Mouse (Mus musculus) liver, embryonic 15.5 days (tissue): ENCODE results near the gene Pik3cd. TPM values are rescaled to one million over a fixed set of nuclear protein-coding genes. Genes with fewer than 3 reads are reported as not detected.
"Not testable (repeated sequence)": the region's sequence is repeated elsewhere in the genome, so short reads cannot be mapped to it uniquely, and the experiment has no call there.

ENCODE experiments used
- ATAC-seq: fragments of 200-750 bp; cut with Nextera tagmentation; 2 replicates; pipeline ENCODE4 v1.8.0; 2017; ENCODE audit warnings: moderate number of reproducible peaks, mild to moderate bottlenecking, moderate library complexity; ENCODE audit not compliant: insufficient read depth
- H3K27ac ChIP-seq: fragments of 300-500 bp; sonication (generic); replicated peaks from 2 replicates; pipeline ENCODE4 v1.5.1; 2015; ENCODE audit warnings: mild to moderate bottlenecking, inconsistent platforms
- H3K27me3 ChIP-seq: fragments of 300-500 bp; sonication (generic); 2 replicates; pipeline ENCODE4 v1.6.1; 2015; ENCODE audit warnings: mild to moderate bottlenecking, inconsistent platforms
- H3K36me3 ChIP-seq: fragments of 300-500 bp; sonication (generic); replicated peaks from 2 replicates; pipeline ENCODE4 v1.6.1; 2015; ENCODE audit warnings: moderate library complexity, mild to moderate bottlenecking, inconsistent platforms
- H3K4me1 ChIP-seq: fragments of 300-500 bp; sonication (generic); replicated peaks from 2 replicates; pipeline ENCODE4 v1.6.1; 2015; ENCODE audit warnings: inconsistent platforms
- H3K4me2 ChIP-seq: fragments of 300-500 bp; sonication (generic); 2 replicates; pipeline ENCODE4 v1.6.1; 2015; ENCODE audit warnings: moderate library complexity, mild to moderate bottlenecking, inconsistent platforms
- H3K4me3 ChIP-seq: fragments of 300-500 bp; sonication (generic); replicated peaks from 2 replicates; pipeline ENCODE4 v1.5.1; 2015; ENCODE audit warnings: mild to moderate bottlenecking, inconsistent platforms
- H3K9ac ChIP-seq: fragments of 300-500 bp; sonication (generic); 2 replicates; pipeline ENCODE4 v1.6.1; 2015; ENCODE audit warnings: moderate library complexity, mild to moderate bottlenecking, inconsistent platforms
- H3K9me3 ChIP-seq: fragments of 300-500 bp; sonication (generic); replicated peaks from 2 replicates; pipeline ENCODE4 v1.6.1; 2016; ENCODE audit warnings: inconsistent platforms
- WGBS: fragments of 180-500 bp; shearing (Covaris S2); methylation state at CpG from one replicate; pipeline ENCODE4 v1.1.7; 2015; ENCODE audit warnings: mixed read lengths; ENCODE audit not compliant: insufficient replicate concordance; 5-methylcytosine and 5-hydroxymethylcytosine counted together
- polyA plus RNA-seq: library from polyadenylated mRNA; unstranded; fragments of >200 nt; fragmentation: Nextera tagmentation; extraction: Ambion mirVana; gene quantifications from 2 replicates; pipeline ENCODE4 v1.2.1, GENCODE M21; 2015

The Pik3cd gene
- polyA plus RNA-seq, result 7.2 and 7.3 TPM in 2 replicates

DNA sequence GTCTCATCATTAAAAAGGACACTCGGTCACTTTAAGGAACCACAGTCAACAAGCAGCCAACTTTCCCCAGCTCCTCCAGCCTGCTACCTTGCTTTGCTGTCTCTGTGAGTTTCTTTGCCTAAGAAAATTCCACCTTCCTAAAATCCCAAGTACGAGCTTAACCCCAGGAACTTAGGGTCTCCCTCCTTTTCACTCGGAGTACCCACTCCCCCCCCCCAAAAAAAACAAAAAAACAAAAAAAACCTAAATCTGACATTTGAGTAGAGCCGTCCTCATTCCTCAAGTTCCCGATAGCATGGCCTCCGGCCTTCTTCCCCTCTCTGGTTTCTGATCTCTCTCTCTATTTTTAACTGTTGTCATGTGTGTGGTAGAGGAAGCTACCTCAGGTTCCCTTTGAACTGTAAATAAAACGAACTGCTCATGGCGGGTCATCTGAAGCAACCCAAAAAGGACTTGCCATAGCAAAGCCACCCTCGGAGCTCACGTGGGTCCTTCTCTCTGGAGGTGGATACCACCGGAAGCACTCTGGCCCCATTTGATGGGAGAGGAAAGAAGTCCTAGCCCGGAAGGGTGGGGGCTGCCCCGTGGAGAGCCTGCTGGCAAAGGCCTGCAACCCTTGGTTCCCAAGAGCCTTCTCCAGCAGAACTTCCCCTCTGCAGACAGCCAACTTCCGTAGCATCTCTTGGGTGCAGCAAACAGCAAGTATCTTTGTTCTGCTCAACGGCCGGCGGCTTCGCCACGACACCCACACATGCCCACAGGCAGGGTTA is at the start of gene Pik3cd:
Gene Pik3cd (minus strand): TSS at position 362 of the 770 bp plus-strand sequence.
- H3K9me3 ChIP-seq, result no peaks in the 10 kb centered on the region
- peak within 1 kb of the TSS; percentile 2; the same call in 1 of the 2 replicates for H3K4me3 ChIP-seq
- H3K36me3 ChIP-seq, result no peaks in the 10 kb centered on the region
- 21% methylated on average over 19 of the region's 19 CpGs for WGBS
- H3K4me2 ChIP-seq, result peak within 1 kb of the TSS; percentile 11
- H3K4me1 ChIP-seq, result peaks cover 34% of the 10 kb centered on the region
- peak within 1 kb of the TSS; percentile 48 for H3K27ac ChIP-seq
- H3K9ac ChIP-seq, result no peak within 1 kb of the TSS
- peaks cover 4% of the 10 kb centered on the region; the same call in 1 of the 2 replicates for H3K27me3 ChIP-seq
- peak; percentile 14; the same call in 1 of the 2 replicates for ATAC-seq

DNA sequence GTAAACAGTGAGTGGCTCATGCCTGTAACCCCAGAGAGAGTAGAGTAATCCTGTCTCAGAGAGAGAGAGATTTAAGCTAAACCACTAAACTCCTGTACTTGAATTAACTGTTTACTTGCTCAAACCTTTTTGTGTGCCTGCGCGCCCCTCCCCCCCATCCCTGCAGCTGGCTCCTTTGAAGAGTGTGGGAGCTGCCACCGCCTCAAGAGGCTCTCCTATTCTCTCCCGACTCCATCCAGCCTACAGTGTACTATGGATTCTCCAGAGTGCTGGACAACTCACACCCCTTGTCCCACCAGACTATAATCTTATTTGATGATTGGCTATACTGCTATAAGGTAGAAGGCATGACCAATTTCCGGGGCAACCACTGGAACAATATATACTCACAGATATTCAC is 48.3 kb upstream of the Pik3cd start:
- ATAC-seq, result no peak
- H3K36me3 ChIP-seq, result 0 out of 2 replicates have a peak, but pooled peaks cover 8% of the 10 kb centered on the region
- H3K27ac ChIP-seq, result no peak overlapping the region
- no peak overlapping the region for H3K9ac ChIP-seq
- no peak overlapping the region for H3K4me2 ChIP-seq
- WGBS, result 75% methylated on average over 5 of the region's 5 CpGs
- no peaks in the 10 kb centered on the region for H3K27me3 ChIP-seq
- 0 out of 2 replicates have a peak, but pooled peaks cover 4% of the 10 kb centered on the region for H3K4me1 ChIP-seq
- no peaks in the 10 kb centered on the region for H3K9me3 ChIP-seq
- no peak overlapping the region for H3K4me3 ChIP-seq

DNA sequence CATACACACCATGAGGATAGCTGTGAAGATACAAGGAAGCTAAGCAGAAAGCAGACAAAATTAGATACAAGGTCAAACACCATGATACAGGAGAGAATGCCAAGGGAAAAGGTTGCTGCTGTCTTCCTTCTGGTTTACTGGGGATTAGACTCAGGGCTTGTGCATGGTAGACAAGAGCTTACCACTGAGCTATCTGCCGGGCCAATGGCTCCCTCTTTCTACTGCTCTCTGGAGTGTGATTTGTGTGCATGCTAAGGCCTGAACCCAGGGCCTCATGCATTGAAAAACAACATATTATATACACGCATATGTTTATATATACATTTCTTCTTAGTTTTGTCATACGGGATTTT is 47.3 kb upstream of the Pik3cd start:
- H3K36me3 ChIP-seq, H3K4me1 ChIP-seq, ATAC-seq, H3K27me3 ChIP-seq, H3K27ac ChIP-seq, H3K4me2 ChIP-seq, H3K9ac ChIP-seq, H3K9me3 ChIP-seq, H3K4me3 ChIP-seq: not testable (repeated sequence)
- 72% methylated on average over 3 of the region's 3 CpGs for WGBS

DNA sequence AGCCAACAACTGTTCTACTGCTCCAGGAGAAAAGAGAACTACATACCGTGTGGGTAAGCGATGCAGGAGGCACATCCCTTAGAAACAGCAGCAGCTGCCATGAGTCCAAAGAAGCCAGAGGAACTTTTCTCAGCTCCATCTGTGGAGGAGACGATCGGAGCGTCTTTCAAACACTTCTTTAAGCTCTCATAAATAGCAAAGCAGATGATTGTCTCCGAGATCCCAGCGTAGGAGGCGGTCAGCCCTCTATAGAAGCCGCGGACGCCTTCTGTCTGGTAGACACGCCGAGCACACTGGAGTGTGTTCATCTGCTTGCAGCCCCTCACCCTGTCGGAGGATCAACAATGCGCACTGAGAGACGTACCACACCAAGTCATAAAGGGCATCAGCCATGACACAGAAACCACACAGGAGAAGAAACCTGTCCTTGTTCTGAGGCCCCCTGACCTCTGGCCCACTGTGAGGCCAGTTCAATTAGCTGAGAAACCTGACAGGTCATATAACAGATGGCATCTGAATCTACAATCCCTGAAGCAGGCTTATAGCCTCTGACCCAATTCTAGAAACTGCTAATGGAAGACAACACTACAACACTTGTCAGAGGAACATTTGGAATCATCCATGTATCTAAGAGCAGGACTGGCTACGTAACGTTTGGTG is 46.8 kb upstream of the Pik3cd start:
- H3K9ac ChIP-seq, result no peak overlapping the region
- H3K9me3 ChIP-seq, result no peaks in the 10 kb centered on the region
- WGBS, result 80% methylated on average over 18 of the region's 18 CpGs

DNA sequence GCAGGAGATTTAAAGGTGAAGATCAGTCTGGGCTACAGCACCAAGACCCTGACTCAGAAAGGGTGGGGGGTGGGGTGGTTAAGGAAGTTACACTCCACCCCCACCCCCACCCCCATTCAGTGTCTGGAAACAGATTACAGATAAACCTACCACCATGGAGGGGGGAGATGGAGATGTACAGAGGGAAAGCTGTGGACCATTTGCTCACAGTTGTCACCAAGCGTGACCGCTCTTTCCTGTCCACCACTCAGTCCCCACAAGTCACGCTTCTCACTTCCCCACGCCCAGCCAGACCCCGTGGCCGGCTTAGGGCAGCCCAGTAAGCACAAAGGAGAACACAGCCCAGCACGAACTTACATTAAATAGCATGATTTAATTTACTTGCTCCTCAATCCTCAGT is 41.7 kb upstream of the Pik3cd start:
- Histone ChIP-seq H3K4me3 (no peak overlapping the region), H3K36me3 (peaks cover 20% of the 10 kb centered on the region), H3K9me3 (no peaks in the 10 kb centered on the region), H3K9ac (no peak overlapping the region), H3K4me1 (no peaks in the 10 kb centered on the region), H3K27ac (no peak overlapping the region), H3K4me2 (no peak overlapping the region), H3K27me3 (no peaks in the 10 kb centered on the region)
- no peak for ATAC-seq
- 61% methylated on average over 7 of the region's 7 CpGs for WGBS

More for the DNA sequence above, 46.8 kb upstream of the Pik3cd start:
- H3K4me3 ChIP-seq, result no peak overlapping the region
- no peak overlapping the region for H3K27ac ChIP-seq
- H3K4me2 ChIP-seq, result no peak overlapping the region
- 0 out of 2 replicates have a peak, but pooled peaks cover 4% of the 10 kb centered on the region for H3K4me1 ChIP-seq
- no peak for ATAC-seq
- 0 out of 2 replicates have a peak, but pooled peaks cover 14% of the 10 kb centered on the region for H3K36me3 ChIP-seq
- no peaks in the 10 kb centered on the region for H3K27me3 ChIP-seq

DNA sequence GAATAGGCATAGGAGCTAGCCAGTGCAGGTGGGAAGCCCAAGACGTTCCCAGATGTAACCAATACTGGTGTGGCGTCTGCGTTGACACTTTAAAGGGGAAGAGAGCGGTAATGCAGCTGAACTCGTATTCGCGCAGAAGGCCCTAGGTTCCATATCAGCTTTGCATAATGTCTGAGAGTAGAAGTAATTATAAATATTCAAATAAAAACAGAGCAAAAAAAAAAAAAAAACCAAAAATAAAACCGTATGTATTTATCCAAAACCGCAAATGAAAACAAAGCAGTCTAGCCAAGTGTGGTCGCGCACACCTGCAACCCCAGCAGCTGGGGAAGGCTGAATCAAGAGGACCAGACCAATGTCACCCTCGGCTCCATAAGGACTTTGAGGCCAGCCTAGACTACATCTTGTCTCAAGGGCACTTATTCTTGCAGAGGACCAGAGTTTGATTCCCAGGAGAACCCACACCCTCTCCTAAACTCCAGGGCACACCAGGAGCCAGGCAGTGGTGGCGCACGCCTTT is 39.7 kb upstream of the Pik3cd start:
- 90% methylated on average over 14 of the region's 14 CpGs for WGBS
- H3K4me3 ChIP-seq, result no peak overlapping the region

DNA sequence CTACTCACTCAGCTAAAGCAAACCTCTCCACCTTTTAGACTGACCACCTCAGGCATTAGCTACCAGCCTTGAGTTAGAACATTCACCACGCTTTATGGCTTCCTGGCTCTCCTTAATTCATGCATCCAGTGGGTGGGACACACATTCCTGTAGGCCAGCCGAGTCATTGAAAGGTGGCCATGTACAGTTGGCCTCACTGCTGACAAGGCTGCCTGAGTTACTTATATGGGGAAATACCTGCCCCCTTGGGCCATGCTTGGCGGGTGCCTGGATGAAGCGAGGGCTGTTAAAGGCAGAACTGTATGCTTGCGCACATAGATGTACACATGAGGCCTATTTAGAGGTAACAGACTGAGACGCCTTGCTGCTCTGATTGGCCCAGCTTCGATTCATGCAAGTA is 37.9 kb upstream of the Pik3cd start:
- Histone ChIP-seq H3K9ac (no peak overlapping the region), H3K9me3 (no peaks in the 10 kb centered on the region), H3K4me3 (no peak overlapping the region), H3K27me3 (no peaks in the 10 kb centered on the region), H3K36me3 (peaks cover 12% of the 10 kb centered on the region), H3K4me2 (no peak overlapping the region), H3K4me1 (peaks cover 24% of the 10 kb centered on the region), H3K27ac (no peak overlapping the region)
- ATAC-seq, result no peak
- WGBS, result 68% methylated on average over 7 of the region's 7 CpGs

More for the DNA sequence above, 39.7 kb upstream of the Pik3cd start:
- Histone ChIP-seq H3K4me1 (peaks cover 8% of the 10 kb centered on the region), H3K9me3 (no peaks in the 10 kb centered on the region), H3K27ac (no peak overlapping the region), H3K27me3 (no peaks in the 10 kb centered on the region), H3K4me2 (no peak overlapping the region), H3K36me3 (peaks cover 16% of the 10 kb centered on the region), H3K9ac (no peak overlapping the region)
- no peak for ATAC-seq

DNA sequence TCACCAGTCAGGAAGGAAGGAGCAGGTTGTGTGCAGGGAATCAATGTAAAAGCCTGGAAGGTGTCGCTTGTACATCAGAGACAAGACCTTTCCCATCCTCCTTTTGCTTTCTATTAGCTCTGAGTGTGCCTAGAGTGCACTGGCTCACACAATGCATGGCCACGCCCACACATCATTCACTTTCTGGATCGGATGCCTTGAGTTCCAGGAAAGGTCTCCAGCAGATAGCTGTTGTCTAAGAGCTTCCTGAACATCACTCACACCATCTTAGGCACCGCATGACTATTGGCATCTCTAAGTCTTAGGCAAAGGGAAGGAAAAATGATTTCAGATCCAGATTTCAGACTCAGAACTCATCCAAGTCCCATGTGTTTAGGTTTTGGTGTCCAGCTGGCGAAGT is 37.1 kb upstream of the Pik3cd start:
- no peaks in the 10 kb centered on the region for H3K9me3 ChIP-seq
- 41% methylated on average over 5 of the region's 5 CpGs for WGBS
- no peaks in the 10 kb centered on the region for H3K27me3 ChIP-seq
- no peak overlapping the region for H3K4me2 ChIP-seq
- H3K4me3 ChIP-seq, result no peak overlapping the region
- no peak overlapping the region for H3K27ac ChIP-seq
- H3K4me1 ChIP-seq, result peaks cover 31% of the 10 kb centered on the region
- ATAC-seq, result no peak
- H3K9ac ChIP-seq, result no peak overlapping the region
- H3K36me3 ChIP-seq, result peaks cover 9% of the 10 kb centered on the region

DNA sequence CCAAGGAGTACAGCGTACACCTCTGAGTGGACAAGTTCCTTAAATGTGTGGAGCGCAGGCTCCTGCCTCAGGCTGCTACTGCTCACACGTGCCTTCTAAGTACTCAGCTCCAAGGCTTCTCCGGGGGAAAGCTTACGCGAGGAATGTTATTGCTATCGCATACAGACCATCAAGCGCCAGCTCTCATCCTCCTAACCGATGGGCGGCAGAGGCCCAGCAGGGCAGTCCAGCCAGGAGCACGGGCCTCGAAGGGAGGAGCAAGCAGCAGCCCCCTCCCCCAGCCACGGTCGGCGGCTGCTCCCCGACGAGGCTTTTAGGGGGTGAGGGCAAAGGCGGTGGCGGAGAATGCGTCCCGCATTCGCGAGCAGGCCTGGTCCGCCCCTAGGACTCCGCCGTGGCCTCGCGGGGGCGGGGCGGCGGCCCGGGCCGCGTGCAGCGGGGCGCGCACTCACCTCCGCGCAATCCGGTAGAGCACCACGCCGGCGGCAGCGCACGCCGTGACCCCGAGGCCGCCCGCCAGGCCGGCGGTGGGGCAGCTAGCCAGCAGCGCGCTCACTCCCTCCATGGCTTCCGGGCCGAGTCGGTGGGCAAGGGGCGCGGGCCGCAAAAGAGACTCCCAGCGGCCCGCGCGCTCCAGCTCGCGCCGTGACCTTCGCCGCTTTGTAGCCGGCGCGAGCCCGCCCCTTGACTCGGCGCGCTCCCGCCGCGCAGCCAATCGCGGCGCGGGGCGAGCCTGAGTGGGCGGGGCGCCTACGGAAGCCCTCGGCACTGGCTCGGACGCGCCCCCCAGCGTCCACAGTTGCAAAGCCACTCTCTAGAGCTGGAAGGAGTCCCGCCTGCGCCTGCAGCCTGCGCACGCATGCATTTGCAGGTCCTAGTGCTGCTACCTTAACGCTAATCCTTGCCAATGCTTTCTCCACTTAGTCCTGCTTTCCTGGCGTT is 35.3 kb upstream of the Pik3cd start, which contains the start of gene Tmem201:
Gene Tmem201 (minus strand): TSS at position 662 of the 942 bp plus-strand sequence.
- Histone ChIP-seq H3K4me3 (peak within 1 kb of the TSS; percentile 69), H3K4me1 (peaks cover 49% of the 10 kb centered on the region), H3K4me2 (peak within 1 kb of the TSS; percentile 97), H3K27ac (peak within 1 kb of the TSS; percentile 69), H3K9me3 (no peaks in the 10 kb centered on the region), H3K9ac (peak within 1 kb of the TSS; percentile 62), H3K27me3 (no peaks in the 10 kb centered on the region), H3K36me3 (peaks cover under 1% of the 10 kb centered on the region; the same call in 1 of the 2 replicates)
- peak; percentile 92 for ATAC-seq
- WGBS, result under 1% methylated on average over 93 of the region's 97 CpGs

DNA sequence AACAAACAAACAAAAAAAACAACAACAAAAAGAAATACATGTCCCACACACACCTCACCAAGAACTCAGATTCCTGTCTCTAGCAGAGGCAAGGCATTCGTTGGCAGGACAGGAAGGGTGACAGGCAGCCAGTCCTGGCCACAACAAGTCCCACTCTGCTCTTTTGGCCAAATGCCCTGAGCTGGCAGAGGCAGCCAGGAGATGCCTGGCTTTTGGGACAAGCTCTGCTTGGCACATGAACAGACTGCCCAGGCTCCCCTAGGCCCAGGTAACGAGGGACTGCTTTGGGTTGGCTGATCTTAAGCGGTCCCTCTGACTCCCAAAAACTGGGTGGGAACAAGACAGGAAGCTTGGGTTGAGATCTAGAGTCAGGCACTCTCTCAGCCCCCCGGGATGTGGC is 34.2 kb upstream of the Pik3cd start:
- 22% methylated on average over 4 of the region's 4 CpGs for WGBS
- Histone ChIP-seq H3K36me3 (peaks cover 3% of the 10 kb centered on the region), H3K27ac (no peak overlapping the region), H3K27me3 (no peaks in the 10 kb centered on the region), H3K4me1 (peaks cover 54% of the 10 kb centered on the region), H3K9ac (peak overlapping the region; percentile 62; the same call in 1 of the 2 replicates), H3K4me3 (peak overlapping the region; percentile 69), H3K9me3 (no peaks in the 10 kb centered on the region), H3K4me2 (peak overlapping the region; percentile 97)
- ATAC-seq, result no peak
